Mouse (Mus musculus) ES-Bruce4 (cell line): ENCODE measurements around the gene Mpv17. TPM values are rescaled to one million over a fixed set of nuclear protein-coding genes. Genes with fewer than 3 reads are reported as not detected.

Source experiments
- H3K27ac ChIP-seq: 2 replicates; pipeline ENCODE4 v1.5.1; 2012; ENCODE audit warnings: low read length, inconsistent platforms; ENCODE audit not compliant: insufficient read depth
- H3K27me3 ChIP-seq: 2 replicates; pipeline ENCODE4 v1.6.1; 2012; ENCODE audit warnings: mild to moderate bottlenecking, low read length, inconsistent platforms; ENCODE audit not compliant: control insufficient read depth, poor library complexity, insufficient read depth, severe bottlenecking
- H3K36me3 ChIP-seq: 2 replicates; pipeline ENCODE4 v1.6.1; 2012; ENCODE audit warnings: inconsistent platforms, mild to moderate bottlenecking, low read length, moderate library complexity; ENCODE audit not compliant: control insufficient read depth, poor library complexity, insufficient read depth, severe bottlenecking
- H3K4me1 ChIP-seq: one replicate; pipeline ENCODE4 v1.8.1; 2011; ENCODE audit warnings: low read length; ENCODE audit not compliant: control insufficient read depth, insufficient read depth
- H3K4me3 ChIP-seq: 2 replicates; pipeline ENCODE4 v1.5.1; 2011; ENCODE audit warnings: low read depth, mild to moderate bottlenecking, low read length
- H3K9ac ChIP-seq: 2 replicates; pipeline ENCODE4 v1.6.1; 2012; ENCODE audit warnings: low read depth, mild to moderate bottlenecking, inconsistent platforms; ENCODE audit not compliant: poor library complexity, severe bottlenecking
- H3K9me3 ChIP-seq: replicated peaks from 2 replicates; pipeline ENCODE4 v1.6.1; 2012; ENCODE audit warnings: mild to moderate bottlenecking, low read length, inconsistent platforms; ENCODE audit not compliant: control insufficient read depth, poor library complexity, insufficient read depth, severe bottlenecking
- CTCF ChIP-seq: IDR thresholded peaks from one replicate; pipeline ENCODE4 v1.8.1; 2011; ENCODE audit warnings: low read depth, low read length
- EP300 ChIP-seq: IDR thresholded peaks from 2 replicates; pipeline ENCODE4 v1.6.1; 2011; ENCODE audit warnings: low read depth, low read length; ENCODE audit not compliant: insufficient read depth
- POLR2A ChIP-seq: IDR thresholded peaks from one replicate; pipeline ENCODE4 v1.8.1; 2011; ENCODE audit warnings: low read length; ENCODE audit not compliant: insufficient read depth
- polyA plus RNA-seq: library from polyadenylated mRNA; stranded (reverse); fragments of >200 nt; gene quantifications from 2 replicates; pipeline ENCODE4 v1.2.4, GENCODE M21; 2011; ENCODE audit warnings: low read depth; ENCODE audit not compliant: missing spikeins, insufficient read depth, insufficient read length

Mpv17 gene
- polyA plus RNA-seq, 1 experiment = 58.1 TPM

DNA sequence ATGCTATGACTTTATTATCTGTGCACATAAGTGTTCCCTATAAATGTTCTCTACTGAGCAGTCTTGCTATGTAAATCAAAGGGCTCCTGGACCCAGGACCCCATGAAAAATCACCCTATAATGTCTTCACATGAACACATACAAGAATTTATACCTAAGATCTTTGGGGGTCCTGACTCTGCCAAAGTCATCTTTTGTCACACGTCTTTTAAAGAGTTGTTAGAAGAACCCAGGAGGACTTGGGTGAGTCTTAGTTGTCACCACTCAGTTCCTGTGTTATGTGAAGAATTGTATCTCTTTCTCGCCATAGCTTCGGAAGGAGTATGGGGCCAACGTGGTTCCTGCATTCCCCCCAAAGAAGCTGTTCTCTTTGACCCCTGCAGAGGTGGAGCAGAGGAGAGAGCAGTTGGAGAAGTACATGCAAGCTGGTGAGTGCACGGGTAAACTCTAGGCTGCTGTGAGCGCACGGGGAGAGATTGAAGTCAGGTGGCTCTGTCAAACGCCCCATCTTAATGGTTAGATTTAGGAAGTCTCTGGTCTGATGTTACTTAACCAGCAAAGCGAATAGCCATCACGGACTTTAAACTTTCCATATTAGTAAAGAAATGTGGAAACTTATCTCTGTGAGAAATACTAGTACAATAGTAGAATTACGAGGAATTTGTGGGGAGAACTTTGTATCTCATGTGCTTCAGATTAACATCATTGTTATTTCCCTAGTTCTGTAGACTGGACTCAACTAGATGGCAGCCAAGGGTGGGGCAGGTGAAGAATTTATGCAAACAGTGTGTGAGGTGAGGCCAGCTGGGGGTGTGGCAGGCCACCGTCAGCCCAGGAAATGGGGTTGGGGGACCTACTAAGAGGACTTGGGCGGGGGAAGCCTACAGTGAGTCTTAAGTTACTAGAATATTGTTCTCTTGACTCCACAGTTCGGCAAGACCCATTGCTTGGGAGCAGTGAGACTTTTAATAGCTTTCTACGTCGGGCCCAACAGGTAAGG, 40.7 kb upstream of the Mpv17 start:
- H3K27ac ChIP-seq = peak overlapping the region; percentile 8; the same call in 1 of the 2 replicates
- no peak overlapping the region for H3K4me3 ChIP-seq
- no peak overlapping the region; the same call in 1 of the 2 replicates for H3K9ac ChIP-seq
- H3K36me3 ChIP-seq = peaks cover 42% of the 10 kb centered on the region
- no peaks in the 10 kb centered on the region for H3K27me3 ChIP-seq
- no peak for TF ChIP-seq POLR2A
- no peak for TF ChIP-seq EP300
- TF ChIP-seq CTCF = no peak
- H3K9me3 ChIP-seq = no peaks in the 10 kb centered on the region
- no peaks in the 10 kb centered on the region for H3K4me1 ChIP-seq

DNA sequence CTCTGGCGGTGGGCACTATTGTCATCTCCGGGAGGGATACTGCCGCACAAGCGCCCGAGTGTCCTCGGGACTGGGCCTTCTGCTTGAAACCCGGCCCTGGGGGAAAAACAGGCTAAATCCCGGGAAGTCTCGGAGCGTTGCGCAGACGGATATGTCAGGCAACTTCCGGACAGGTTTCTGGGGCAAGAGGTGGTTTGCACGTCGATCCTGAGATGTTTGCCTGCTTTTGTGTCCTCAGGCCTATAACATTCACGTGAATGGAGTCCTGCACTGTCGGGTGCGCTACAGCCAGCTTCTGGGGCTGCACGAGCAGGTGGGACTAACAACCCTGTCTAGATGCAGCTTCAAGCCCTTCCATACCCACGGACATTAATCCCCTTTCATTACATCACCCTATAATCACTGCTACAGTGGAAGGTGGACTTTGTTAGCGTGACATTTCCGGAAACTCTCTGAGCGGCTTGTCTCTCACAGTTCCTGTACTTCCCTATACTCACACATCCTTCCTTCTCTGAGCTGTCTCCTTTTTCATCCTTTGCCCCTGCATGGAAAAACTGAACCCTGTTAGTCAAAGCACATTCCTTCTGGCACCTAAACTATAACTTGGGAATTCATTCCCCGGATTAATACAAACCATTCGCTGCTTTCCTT, 39.7 kb upstream of the Mpv17 start:
- Histone ChIP-seq H3K27ac (0 out of 2 replicates have a peak overlapping the region, but pooled peaks have one; percentile 12), H3K4me1 (no peaks in the 10 kb centered on the region), H3K9me3 (no peaks in the 10 kb centered on the region), H3K27me3 (no peaks in the 10 kb centered on the region), H3K9ac (peak overlapping the region; percentile 71), H3K36me3 (peaks cover 32% of the 10 kb centered on the region), H3K4me3 (peak overlapping the region; percentile 90)
- no peak for TF ChIP-seq POLR2A

DNA sequence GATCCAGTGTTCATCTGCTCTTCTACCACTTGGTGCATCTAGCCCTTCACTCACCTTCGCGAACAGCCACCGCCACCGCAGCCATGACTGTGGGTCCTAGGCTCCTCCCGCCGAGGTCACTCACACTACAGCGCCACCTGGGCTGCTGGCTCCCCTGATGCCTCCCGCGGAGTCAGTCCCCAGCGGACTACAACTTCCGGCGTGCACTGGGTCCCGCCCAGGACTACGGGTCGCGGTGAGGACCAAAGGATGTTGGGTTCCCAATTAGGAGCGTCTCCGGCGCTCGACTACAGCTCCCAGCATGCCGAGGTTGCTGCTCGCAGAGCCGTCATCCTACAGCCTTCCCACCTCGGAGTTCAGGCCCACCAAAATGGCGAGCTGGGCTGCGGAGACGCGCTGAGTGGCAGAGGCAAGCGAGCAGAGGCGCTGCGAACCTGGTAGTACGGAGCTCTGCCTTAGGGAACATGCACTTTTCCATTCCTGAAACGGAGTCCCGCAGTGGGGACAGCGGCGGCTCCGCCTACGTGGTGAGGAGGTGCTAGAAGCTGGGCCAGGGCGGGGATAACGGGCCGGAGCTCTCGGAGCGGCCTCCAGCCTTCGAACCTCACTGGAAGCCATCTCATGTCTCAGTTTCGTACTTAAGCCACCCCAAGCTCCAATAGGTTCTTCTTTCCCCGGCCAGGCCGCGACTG, 39.0 kb upstream of the Mpv17 start, which contains the start of the genes Snx17 and Eif2b4:
TSS of gene Snx17 (plus strand) at position 289 of the 692 bp plus-strand sequence.
TSS of gene Eif2b4 (minus strand) at position 492 of the 692 bp plus-strand sequence.
- Histone ChIP-seq H3K9ac (peak within 1 kb of the TSS; percentile 77), H3K27me3 (no peaks in the 10 kb centered on the region), H3K4me1 (no peaks in the 10 kb centered on the region), H3K36me3 (peaks cover 25% of the 10 kb centered on the region), H3K27ac (0 out of 2 replicates have a peak within 1 kb of the TSS, but pooled peaks have one; percentile 12), H3K4me3 (peak within 1 kb of the TSS; percentile 90), H3K9me3 (no peaks in the 10 kb centered on the region)
- TF ChIP-seq POLR2A (peak; percentile 32), EP300 (peak; percentile 19; the same call in 1 of the 2 replicates), CTCF (peak; percentile 64)

DNA sequence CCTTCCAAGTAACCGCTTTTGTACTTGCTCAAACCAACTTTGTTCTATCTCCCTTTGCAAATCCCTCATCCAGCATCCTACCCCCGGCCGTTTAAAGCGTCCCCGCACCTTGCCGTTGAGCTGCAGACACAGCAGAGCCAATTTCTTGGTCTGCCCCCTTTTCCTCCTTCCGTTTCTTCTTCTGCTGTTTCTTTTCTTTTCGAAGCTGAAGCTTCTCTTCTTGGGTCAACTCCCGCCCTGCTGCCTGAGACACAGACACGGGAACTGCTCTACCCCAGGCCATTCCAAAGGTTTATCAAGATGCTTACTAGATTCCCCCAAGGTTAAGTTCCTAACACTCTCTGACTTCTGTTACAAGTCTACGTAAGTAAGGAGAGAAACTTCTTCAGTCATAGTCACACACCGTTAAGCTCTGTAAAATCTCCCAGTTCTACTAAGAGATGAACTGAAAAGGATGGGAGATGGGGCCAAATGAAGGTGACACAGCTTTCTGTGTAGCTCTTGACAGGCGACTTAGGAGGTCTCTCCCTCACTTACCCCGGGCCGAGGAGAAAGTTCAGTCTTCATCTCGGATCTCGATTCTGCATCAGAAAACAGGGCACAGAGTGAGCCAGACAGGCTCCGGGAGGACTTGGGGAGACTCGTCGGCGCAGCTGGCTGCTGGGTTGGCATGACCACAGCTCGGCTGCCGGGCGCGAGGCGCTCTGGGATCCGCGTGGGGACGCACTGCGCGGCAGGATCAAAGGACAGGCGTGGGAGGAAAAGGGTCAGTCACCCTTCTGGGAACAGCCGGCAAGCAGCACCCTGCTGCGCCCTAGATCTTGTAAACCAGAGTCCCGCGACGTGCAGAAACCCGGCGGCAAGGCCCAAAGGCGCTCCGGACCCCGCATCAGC, 38.2 kb upstream of the Mpv17 start:
- no peaks in the 10 kb centered on the region for H3K9me3 ChIP-seq
- H3K27ac ChIP-seq = no peak overlapping the region
- H3K4me3 ChIP-seq = peak overlapping the region; percentile 81
- peaks cover 21% of the 10 kb centered on the region for H3K36me3 ChIP-seq
- TF ChIP-seq POLR2A (no peak), CTCF (no peak), EP300 (no peak)
- H3K27me3 ChIP-seq = no peaks in the 10 kb centered on the region
- peak overlapping the region; percentile 77 for H3K9ac ChIP-seq
- H3K4me1 ChIP-seq = no peaks in the 10 kb centered on the region

DNA sequence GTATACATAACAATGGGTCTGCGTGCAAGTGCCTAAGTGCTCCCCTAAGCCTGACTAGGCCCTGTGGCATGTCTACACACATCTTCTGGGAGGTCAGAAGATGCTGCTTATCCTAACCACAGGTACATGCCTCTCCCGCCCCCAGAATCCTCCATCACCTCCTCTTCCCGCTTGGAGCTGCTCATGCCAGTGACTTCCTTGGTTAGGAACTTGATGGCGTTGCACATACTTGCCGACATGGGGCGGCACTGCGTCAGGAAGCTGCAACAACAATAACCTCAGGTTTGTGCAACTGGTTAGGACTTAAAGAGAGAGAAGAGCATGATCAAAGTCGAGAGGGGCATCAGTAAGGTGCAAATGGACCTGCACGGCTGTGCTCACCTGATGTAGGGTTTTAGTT, 36.1 kb upstream of the Mpv17 start:
- no peak overlapping the region for H3K4me3 ChIP-seq
- no peak overlapping the region for H3K9ac ChIP-seq
- no peaks in the 10 kb centered on the region for H3K27me3 ChIP-seq
- H3K4me1 ChIP-seq = no peaks in the 10 kb centered on the region
- H3K27ac ChIP-seq = no peak overlapping the region
- no peaks in the 10 kb centered on the region for H3K9me3 ChIP-seq
- H3K36me3 ChIP-seq = peaks cover 4% of the 10 kb centered on the region; the same call in 1 of the 2 replicates
- no peak for TF ChIP-seq EP300
- peak; percentile 45 for TF ChIP-seq CTCF
- TF ChIP-seq POLR2A = no peak
